Mouse (Mus musculus) C2C12 (cell line): ENCODE results near the gene Rpl13.

ENCODE experiments used
- CEBPB ChIP-seq: IDR thresholded peaks from one replicate; pipeline ENCODE4 v1.6.1; 2011; ENCODE audit warnings: low read depth, mild to moderate bottlenecking, control low read depth, moderate library complexity
- CTCF ChIP-seq: IDR thresholded peaks from one replicate; pipeline ENCODE4 v1.5.1; 2011; ENCODE audit not compliant: control insufficient read depth, insufficient read depth, insufficient read length
- FOSL1 ChIP-seq: IDR thresholded peaks from one replicate; pipeline ENCODE4 v1.8.0; 2011; ENCODE audit warnings: mild to moderate bottlenecking, low read length; ENCODE audit not compliant: poor library complexity, insufficient read depth, severe bottlenecking
- MAX ChIP-seq: IDR thresholded peaks from one replicate; pipeline ENCODE4 v1.6.1; 2011; ENCODE audit warnings: mild to moderate bottlenecking, control low read depth
- MYOD1 ChIP-seq: IDR thresholded peaks from one replicate; pipeline ENCODE4 v1.6.1; 2011; ENCODE audit warnings: low read depth; ENCODE audit not compliant: control insufficient read depth, insufficient read length
- MYOG ChIP-seq: IDR thresholded peaks from one replicate; pipeline ENCODE4 v1.6.1; 2011; ENCODE audit not compliant: control insufficient read depth, insufficient read length; ENCODE audit errors: extremely low read depth
- USF1 ChIP-seq: IDR thresholded peaks from one replicate; pipeline ENCODE4 v1.6.1; 2011; ENCODE audit warnings: low read depth, mild to moderate bottlenecking, control low read depth, moderate library complexity

DNA sequence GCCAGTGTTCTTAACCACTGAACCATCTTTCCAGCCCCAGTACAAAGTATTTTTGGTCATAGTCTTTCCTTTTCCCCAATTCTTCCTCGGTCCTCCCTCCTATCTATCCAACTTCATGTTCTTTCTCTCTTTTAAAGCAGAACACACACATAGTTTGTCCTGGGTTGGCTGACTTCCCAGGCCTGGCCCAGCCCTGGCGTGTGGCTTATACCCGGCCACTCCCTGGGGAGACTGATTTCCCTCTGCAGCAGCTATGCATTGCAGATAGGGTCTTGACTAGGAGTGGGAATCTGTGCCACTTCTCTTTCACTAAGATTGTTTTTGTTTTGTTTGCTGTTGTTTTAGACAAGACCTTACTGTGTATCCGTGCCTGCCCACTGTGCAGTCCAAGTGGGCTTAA lies 31.0 kb upstream of the Rpl13 start:
- TF ChIP-seq CEBPB: no peak
- TF ChIP-seq CTCF: no peak
- TF ChIP-seq MAX: no peak
- TF ChIP-seq USF1: no peak
- TF ChIP-seq MYOD1: no peak
- no peak for TF ChIP-seq FOSL1
- no peak for TF ChIP-seq MYOG
